Mouse (Mus musculus): ENCODE measurements at regions not wholly inside any gene's neighbourhood (a gene's known extent, or its start where the extent isn't known, plus 50 kb on each side); places are given as distances from the start of the nearest gene placed in this dataset.

- no peak for DNase-seq
Measured at GRCm38 (mm10) chr8:127814785-127815523, 543.5 kb upstream of the Nrp1 start.

GRCm38 (mm10) chr8:127820741-127821170 lies 537.6 kb upstream of the Nrp1 start:
- no peak for DNase-seq

GRCm38 (mm10) chr8:127821646-127822045 lies 536.8 kb upstream of the Nrp1 start:
- DNase-seq = peak; percentile 26

GRCm38 (mm10) chr8:127825041-127825440 lies 533.4 kb upstream of the Nrp1 start:
- DNase-seq = no peak

- no peak for DNase-seq
Measured at GRCm38 (mm10) chr8:127827826-127828225, 530.6 kb upstream of the Nrp1 start.

- no peak for DNase-seq
Measured at GRCm38 (mm10) chr8:127829659-127830058, 528.7 kb upstream of the Nrp1 start.

GRCm38 (mm10) chr8:127834006-127834405 lies 524.4 kb upstream of the Nrp1 start:
- no peak for DNase-seq

- DNase-seq = no peak
Measured at GRCm38 (mm10) chr8:127836410-127837206, 521.8 kb upstream of the Nrp1 start.

GRCm38 (mm10) chr8:127838311-127838710 lies 520.1 kb upstream of the Nrp1 start:
- no peak for DNase-seq

- DNase-seq = no peak
Measured at GRCm38 (mm10) chr8:127847332-127848018, 510.9 kb upstream of the Nrp1 start.

GRCm38 (mm10) chr8:127849926-127850325 lies 508.5 kb upstream of the Nrp1 start:
- no peak for DNase-seq

GRCm38 (mm10) chr8:127855653-127856300 lies 502.6 kb upstream of the Nrp1 start:
- no peak for DNase-seq

- no peak for DNase-seq
Measured at GRCm38 (mm10) chr8:127856351-127857135, 501.9 kb upstream of the Nrp1 start.

GRCm38 (mm10) chr8:127859036-127859435 lies 499.4 kb upstream of the Nrp1 start:
- DNase-seq = no peak

- no peak for DNase-seq
Measured at GRCm38 (mm10) chr8:127860376-127860775, 498.0 kb upstream of the Nrp1 start.

- no peak for DNase-seq
Measured at GRCm38 (mm10) chr8:127860891-127861290, 497.5 kb upstream of the Nrp1 start.

GRCm38 (mm10) chr8:127884641-127885040 lies 473.8 kb upstream of the Nrp1 start:
- DNase-seq = no peak

- DNase-seq = no peak
Measured at GRCm38 (mm10) chr8:127885211-127885610, 473.2 kb upstream of the Nrp1 start.

- no peak for DNase-seq
Measured at GRCm38 (mm10) chr8:127885831-127886230, 472.6 kb upstream of the Nrp1 start.

GRCm38 (mm10) chr8:127890729-127891128 lies 467.7 kb upstream of the Nrp1 start:
- no peak for DNase-seq

- no peak for DNase-seq
Measured at GRCm38 (mm10) chr8:127894284-127894683, 464.1 kb upstream of the Nrp1 start.

- no peak for DNase-seq
Measured at GRCm38 (mm10) chr8:127908436-127908835, 450.0 kb upstream of the Nrp1 start.
